Mouse (Mus musculus) WW6 (cell line): ENCODE measurements around the gene Cacfd1.
A peak's percentile ranks its signal among the peaks of the same experiment; 100 is the strongest.

Experiments used
- DNase-seq: peaks from one replicate; pipeline ENCODE4 v3.0.0-alpha.2; 2013; ENCODE audit warnings: low read depth, low spot score

Gene Cacfd1

DNA sequence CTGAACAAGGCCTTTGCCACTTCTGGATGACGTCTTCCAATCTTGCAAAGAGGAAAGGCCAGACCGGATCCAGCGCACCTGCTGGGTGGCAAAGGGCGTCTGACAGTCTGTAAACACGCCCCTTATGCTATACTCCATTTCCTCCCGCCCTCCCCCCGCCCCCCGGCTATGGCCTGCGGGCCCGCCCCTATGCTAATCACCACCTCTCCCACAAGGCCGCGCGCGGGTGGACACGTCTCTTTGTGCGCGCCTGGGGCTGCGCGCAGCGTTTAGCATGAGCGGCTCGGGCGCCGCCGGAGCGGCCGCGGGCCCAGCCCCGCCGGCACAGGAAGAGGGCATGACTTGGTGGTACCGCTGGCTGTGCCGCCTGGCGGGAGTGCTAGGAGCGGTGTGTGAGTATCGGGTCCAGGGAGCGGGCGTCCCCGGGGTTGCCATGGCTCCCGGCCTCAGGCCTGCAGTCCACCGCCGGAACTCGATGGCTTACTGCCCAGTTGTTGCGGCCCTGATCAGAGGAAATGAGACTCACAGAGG, at the start of gene Cacfd1:
Cacfd1 (plus strand) TSS at position 213 of the 531 bp plus-strand sequence.
- DNase-seq, result peak; percentile 73

DNA sequence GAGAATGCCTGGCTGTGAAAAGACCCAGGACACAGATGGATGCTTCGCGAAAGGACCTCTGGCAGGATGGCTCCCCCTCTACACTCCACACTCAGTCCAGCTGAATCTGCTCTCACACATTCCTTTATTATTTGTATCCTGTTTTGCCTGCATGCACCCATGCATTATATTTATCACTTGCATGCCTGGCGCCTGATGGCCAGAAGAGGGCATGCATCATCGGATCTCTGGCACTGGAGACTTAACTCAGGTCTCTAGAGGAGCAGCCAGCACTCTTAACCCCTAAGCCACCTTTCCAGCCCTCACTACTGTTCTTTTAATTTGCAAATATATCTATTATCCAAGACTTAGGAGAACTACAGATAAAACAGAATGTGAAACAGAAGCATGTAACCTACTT, 49.0 kb upstream of the Cacfd1 start:
- DNase-seq, result no peak

DNA sequence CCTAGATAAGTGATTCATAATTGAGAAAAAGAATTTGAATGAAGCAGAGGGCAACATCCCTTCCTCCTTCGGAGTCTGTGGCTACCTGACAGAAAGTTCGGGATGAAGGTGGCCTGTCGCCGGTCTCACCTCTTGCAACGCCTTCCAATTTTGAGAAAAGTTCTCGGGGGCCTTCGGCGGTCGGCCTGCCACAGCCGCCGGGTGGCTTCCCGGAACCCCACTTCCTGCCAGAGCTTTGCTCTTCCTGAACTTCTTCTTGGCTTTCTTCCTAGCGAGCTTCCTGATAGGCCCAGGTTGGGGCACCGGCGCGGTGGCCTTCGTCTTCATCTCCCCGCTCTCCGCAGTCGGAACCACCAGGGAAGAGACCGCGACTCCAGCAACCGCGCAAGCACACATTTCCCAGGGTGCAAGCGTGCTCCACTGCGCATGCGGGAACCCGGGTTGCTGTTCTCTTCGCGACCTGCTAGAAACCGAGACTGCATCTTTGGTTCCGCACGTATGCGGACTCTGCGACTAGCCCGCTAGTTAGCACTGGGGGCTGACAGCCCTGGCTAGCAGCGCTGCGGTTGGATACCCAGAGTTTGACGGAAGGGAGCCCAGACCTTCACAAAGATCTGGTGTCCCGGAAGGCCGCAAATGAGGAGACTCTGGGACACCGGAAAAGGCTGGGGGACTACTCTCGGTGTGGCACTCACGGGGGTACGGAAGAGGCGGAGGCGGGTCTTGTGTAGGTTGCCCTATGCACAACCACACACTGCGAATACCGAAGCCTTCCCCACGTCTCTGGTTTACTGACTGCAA, 45.6 kb upstream of the Cacfd1 start, which contains the start of gene Rexo4:
Rexo4 (minus strand) TSS at position 464 of the 801 bp plus-strand sequence.
- peak; percentile 84 for DNase-seq

DNA sequence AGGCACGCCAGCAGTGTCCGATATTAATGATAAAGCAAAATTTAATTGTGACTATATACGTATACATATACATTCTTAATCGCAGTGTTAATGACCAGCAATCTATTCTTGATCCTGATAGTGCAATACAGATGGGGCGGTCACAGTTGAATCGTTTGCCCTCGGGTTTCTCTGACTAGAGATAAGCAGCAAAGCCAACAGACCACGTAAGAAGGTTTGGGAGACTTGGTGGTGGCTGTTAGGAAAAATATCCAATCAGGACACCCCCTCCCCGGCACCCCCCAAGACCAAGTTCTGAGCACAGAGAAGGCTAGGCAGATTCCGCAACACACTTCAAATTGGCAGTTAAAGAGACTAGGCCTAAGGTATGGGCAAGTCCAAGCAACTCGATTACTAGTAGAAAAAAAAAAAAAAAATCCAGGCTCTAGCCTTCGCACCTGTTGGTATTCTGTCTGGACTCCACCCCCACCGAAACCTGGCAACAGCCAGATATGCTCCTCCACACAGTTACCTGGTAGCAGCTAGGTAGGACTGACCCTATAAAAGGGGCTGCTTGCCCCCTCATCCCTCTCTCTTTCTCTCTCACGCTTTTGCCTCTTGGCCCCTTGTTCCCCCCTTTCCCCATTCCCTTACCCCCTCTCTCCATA, 44.9 kb upstream of the Cacfd1 start:
- DNase-seq, result no peak

DNA sequence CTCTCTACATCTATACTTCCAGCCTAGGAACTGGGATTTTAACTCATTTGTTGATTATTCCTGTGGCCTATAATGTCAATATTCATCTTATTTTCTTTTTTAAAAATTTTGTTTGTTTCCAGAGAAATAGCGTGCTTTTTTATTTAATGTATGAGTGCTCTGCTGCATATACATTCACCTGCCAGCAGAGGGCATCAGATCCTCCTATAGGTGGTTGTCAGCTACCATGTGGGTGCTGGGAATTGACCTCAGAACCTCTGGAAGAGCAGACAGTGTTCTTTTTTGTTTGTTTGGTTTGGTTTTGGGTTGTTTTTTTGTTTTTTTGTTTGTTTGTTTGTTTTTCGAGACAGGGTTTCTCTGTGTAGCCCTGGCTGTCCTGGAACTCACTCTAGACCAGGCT, 42.5 kb upstream of the Cacfd1 start:
- DNase-seq, result no peak

DNA sequence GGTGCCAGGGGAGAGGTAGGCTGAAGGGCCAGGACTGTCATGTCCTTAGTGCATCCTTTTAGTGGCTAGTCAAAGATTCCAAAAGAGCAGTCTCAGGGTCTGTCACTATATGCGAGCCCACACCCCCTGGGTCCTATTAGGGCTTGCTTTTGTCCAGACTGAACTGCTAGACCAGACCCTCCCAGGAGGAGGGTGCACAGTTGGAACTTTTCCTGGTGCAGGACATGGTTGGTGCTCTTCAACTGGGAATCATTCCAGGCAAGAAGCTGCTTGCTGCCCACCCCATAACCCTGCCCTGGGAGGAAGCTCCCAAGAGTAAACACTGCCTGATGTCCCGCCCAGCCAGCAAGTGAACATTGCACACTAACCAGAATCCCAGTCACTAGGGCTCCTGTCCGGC, 36.6 kb upstream of the Cacfd1 start, which contains the start of gene Adamts13:
Adamts13 (plus strand) TSS at position 301 of the 400 bp plus-strand sequence.
- no peak for DNase-seq

DNA sequence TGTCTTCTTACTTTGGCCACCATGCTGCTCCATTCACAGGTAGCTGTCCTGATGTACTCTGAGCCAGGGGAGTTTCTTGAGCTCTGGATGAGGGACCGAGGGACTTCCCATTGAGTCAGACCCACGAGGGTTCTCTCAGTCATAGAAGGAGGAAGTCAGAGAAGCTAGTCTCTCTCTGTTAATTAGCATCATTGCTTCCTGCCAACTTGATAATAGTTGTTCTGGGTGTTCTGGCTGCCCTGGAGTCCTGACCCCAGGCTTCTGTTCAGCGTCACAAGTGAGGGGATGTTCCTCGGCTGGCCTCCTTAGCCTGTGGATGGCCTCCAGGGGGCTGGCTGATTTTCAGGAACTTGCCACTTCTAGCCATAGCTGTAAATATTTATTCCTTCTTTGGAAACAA, 35.8 kb upstream of the Cacfd1 start:
- no peak for DNase-seq

DNA sequence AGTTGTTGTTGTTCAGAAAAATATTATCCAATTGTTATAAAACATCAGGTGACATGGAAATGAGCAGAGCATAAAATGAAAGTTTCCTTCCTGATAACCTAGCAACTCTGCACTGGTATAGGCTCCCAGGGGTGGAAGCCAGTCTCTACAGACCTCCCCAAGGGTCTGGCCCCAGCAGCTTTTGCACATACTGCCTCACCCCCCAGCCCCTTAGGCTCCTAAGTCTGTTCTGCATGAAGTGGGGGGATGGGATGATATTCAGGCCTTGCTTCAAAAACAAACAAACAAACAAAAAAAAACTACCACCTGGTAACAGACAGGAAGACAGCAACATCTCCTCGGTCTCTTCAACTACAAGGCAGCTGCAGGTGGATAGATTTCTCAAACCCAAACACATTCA, 29.4 kb upstream of the Cacfd1 start:
- DNase-seq, result no peak

DNA sequence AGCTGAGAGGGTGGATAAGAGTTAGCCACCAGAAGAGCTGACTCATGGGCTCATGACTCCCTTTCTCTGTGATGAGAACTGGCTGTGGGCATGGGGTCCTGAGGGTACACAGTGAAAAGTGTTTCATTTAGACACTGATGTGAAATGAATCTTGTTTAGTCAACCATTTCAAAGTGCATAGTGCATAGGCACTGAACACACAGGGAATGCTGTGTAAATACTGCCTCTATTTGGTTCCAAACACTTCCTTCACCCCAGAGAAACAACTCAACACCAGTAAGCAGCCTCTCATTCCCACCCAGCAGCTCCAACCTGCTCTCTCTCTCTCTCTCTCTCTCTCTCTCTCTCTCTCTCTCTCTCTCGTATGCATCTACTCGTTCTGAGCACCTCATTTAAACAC, 25.5 kb upstream of the Cacfd1 start:
- no peak for DNase-seq

DNA sequence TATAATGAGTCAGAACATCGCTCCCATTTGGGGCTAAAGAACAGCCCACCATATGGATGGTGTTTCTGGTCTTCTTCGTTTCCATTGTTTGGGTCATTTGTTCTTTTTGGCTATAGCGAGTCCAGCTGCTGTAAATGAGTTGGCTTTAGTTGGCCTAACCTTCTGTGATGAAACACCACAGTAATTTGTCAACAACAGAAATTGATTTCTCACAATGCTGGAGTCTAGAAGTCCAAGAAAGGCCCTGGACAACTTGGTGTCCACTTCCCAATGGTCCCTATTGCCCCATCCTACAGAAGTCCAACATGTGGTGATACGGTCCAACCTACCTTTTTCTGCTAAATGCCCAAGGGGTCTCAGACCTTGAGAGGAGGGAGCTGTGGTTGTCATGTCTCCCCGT, 25.1 kb upstream of the Cacfd1 start:
- no peak for DNase-seq

DNA sequence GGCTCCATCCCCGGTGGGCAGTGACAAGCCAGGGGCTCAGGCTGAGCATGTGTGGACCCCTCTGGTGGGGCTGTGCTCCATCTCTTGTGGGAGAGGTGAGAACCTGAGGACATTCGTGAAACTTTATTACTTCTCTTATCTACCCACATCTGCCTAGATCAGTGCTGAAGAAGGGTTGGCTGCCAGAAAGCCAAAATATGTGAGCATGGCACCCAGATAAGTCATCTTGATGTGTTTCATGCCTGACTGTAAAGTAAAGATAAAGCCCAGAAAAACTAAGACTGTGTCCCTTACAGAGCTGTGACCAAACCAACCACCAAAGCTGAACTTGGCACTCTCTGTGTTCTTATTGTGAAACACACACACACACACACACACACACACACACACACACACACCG, 15.8 kb upstream of the Cacfd1 start:
- no peak for DNase-seq

DNA sequence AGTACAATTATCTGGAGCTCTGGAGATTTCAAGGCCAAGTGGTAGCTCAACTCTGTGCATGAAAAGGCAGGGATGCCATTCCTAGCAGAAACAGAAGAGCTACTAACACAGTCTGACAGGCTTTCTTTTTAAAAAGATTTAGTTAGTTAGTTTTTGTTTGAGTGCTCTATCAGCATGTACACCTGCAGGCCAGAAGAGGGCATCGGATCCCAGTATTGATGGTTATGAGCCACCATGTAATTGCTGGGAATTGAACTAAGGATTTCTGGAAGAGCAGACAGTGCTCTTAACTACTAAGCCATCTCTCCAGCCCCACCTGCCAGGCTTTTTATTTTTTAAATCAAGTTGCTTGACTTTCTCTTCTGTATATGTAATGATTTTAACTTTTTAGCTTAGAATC, 12.2 kb upstream of the Cacfd1 start:
- no peak for DNase-seq

DNA sequence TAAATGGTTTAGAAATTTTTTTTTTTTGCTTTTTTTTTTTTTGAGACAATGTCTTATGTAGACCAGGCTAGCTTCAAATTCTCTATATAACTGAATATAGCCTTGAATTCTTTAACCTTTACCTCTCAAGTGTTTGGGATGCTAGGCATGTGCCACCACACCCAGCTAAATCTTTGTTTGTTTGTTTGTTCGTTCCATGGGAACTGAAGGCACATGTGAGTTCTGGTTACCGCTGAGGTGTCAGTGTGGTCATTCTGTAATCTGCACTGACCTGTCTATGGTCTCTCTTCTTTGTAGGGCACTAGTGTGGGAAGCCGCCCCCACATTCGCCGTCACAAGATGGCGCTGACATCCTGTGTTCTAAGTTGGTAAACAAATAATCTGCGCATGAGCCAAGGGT, 11.7 kb upstream of the Cacfd1 start:
- DNase-seq, result no peak

DNA sequence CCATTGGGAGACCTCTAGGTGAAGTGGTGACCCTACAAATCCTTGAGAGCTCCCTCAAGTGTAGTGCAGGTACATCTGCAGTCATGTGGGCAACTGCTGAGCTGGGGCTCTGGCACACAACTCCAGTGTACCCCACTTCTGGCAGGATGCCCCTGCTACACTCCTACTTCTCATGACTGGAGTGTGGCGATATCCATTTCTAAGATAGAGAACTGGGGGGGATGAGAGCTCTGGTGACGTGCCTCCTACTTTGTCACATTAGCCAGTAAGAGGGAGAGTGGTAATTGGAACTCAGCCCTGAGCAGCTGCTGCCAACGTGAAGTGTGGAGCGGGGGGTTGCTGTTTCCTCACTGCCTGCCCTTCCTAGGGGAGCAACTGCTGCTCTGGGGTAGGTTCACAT, 3.5 kb upstream of the Cacfd1 start:
- DNase-seq, result no peak

DNA sequence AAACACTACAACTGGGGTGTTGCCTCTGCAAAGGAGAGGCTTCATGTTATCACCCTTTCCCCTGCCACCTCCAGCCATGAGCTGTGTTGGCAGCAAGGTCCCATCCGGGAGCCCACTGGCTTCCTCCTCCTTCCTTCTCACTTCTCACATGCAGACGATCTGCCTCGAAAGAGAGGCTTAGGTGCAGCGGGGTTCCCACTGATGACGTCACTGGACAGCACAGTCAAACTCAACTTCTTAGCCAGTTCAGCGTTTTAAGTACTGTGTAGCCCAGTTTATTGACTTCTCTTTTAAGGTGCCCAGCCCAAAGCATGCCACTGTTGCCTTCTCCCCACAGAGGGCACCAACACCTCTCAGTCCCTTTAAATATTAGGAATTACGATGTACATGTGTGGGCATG, 2.0 kb upstream of the Cacfd1 start:
- DNase-seq, result no peak

DNA sequence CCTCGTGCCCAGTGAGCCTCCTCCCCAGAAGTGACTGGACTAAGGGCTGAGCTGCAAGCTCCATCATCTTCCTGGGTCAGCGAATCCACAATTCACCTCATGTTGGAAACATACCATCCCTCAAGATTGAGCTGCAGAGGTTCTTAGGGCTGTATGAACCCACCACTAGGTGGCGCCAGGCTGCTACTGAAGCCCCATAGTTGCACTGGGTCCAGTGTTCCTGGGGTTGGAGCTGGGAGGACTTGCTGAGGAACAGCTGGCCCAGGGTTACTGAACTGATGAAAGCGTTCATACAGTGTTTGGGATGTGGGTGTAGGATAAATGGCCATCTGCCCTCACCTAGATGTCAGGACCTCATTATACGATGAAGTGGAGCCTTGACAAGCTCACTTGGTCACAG, 8.1 kb downstream of the Cacfd1 start:
- no peak for DNase-seq

DNA sequence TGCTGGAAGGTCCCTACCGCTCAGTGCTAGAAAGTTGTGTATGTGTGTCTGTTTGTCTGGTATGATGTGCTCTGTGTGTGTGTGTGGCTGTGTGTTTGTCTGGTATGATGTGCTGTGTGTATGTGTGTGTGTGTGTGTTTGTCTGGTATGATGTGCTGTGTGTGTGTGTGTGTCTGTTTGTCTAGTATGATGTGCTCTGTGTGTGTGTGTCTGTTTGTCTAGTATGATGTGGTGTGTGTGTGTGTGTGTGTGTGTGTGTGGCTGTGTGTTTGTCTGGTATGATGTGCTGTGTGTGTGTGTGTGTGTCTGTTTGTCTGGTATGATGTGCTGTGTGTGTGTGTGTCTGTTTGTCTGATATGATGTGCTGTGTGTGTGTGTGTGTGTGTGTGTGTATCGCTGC, 9.8 kb downstream of the Cacfd1 start:
- DNase-seq, result no peak

DNA sequence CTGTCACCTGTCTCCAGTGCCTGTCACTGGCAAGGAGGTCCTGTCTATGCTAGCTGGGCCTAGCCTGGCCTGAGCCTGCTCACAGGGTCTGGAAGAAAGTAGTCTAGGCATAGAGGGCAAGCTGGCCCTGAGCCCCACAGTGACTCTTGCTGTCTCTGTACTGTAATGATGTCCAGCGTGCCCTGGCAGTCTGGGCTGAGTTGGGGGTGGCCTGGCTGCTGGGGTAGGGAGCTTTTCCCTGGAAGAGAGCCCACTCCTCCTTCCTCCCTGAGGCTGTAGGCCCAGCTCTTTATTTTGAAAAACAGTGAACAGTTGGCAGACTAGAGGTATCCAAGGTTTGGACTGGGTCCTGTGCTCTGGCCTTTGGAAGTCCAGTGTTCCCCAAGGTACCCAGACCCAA, 11.4 kb downstream of the Cacfd1 start:
- DNase-seq, result no peak

DNA sequence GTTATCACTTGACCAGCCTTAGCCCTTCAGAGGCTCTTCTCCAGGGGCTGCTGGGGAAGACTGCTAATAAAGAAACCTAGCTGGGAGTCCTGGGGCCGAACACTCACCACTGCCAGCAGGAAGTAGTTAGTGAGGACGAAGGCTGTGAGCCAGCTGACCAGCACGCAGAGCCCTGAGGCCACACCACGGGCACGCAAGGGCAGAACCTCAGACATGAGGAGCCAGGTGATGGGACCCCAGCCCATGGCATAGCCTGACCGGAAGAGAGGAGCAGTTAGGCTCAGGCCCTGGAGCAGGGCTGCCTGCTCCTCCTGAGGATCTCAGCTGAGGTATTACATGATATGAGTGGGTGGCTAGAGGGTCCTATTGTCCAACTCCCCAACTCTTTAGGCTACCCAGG, 12.9 kb downstream of the Cacfd1 start:
- DNase-seq, result no peak

DNA sequence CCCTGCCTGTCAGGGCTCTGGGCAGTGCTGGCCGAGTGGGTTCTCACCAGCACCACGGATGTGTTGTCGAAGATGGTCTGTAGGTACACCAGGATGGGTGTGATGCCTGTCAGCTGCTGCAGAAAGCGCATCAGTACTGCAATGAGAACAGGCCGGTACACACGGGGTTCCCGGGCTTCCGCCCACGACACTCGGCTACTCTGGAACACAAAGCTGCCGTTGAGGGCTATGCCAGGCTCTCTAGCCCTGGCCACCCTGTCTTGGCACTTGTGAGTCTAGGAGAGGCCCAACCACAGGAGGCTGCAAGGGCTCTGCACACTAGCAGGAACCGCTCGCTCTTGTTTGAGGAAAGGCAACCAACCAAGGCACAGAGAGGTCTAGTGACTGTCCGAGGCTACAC, 14.4 kb downstream of the Cacfd1 start:
- DNase-seq, result no peak

DNA sequence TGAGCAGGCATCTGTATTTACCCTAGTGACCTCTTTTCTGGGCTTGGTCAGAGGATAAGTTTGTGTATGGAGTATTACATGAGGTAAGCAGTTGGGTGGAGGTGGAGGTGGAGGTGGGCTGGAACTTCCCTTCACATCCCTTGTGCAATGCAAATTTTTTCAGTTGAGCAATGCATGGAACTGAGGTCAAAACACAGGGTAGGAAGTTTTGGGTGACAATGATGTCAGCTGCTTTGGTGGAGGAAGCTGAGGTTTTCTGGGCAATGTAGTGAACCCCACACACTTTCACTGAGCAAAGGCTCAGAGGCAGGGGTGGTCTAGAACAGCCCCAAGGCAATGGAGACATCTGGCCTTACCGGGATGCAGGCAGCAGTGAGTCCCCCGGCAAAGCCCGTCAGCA, 15.8 kb downstream of the Cacfd1 start:
- no peak for DNase-seq

DNA sequence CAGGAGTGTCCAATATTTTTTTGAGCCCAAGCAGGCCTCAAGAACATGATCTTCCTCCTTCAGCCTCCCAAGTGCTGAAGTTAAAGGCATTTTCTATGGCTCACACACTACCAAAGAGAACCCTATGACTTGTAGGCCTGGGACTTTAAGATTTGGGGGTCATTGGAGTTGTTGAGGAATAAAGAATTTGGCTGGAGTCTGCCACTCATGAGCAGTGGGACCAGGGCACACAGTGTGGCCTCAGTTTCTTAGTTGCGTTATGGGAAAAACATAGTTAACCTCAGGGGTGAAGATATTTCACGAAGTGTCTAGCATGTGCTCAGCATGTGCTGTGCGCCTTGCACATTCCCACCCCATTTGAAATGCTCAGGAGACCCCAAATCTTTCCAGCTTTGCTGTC, 16.6 kb downstream of the Cacfd1 start:
- no peak for DNase-seq
